Mouse (Mus musculus): ENCODE results near the gene Ajm1. TPM values are rescaled to one million over a fixed set of nuclear protein-coding genes. Genes with fewer than 3 reads are reported as not detected.

The Ajm1 gene
- 13.5 and 18.7 TPM in 2 replicates for polyA plus RNA-seq (2021; fragmentation: Nextera tagmentation)
- long read RNA-seq, experiment 1, full-length matches to known transcripts, result 3 of 16 reads
- long read RNA-seq, experiment 1, partial matches to known transcripts, result 0 of 16 reads
- long read RNA-seq, experiment 1, other reads (novel, unspliced or antisense), result 13 of 16 reads
- long read RNA-seq, experiment 2, full-length matches to known transcripts, result 23 of 80 reads
- long read RNA-seq, experiment 2, partial matches to known transcripts, result 0 of 80 reads
- long read RNA-seq, experiment 2, other reads (novel, unspliced or antisense), result 57 of 80 reads

DNA sequence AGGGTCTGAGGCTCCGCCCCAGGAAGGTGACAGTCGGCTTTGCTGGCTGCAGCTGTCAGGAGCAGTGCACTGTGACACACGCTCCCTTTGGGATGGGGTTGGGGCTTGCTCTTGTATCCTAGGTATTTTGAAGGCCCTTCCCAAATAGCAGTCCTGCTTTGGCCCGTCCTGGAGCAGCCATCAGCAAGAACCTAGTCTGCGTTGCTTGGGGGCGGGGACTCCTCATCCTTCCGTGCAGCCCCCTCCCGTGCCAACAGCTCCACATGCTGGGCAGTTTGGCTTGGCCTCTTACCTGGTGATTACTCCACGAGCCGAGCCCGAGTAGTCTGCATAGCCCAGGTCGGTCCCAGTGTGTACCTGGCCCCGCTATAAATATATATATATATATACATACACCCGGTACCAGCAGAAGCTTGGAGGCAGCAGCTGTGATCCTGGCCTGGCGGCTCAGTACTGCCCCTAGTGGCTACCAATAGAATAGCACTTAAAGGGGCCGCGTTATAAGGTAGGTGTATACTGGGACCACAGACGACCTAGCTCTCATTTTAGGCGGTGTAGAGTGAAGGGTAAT, at the start of gene Ajm1:
TSS of gene Ajm1 (minus strand) at position 464 of the 571 bp plus-strand sequence.

GRCm38 (mm10) chr2:25627811-25628210, 46.3 kb upstream of the Ajm1 start, which contains the start of gene Fcna:
TSS of gene Fcna (minus strand) at chr2:25628030.

DNA sequence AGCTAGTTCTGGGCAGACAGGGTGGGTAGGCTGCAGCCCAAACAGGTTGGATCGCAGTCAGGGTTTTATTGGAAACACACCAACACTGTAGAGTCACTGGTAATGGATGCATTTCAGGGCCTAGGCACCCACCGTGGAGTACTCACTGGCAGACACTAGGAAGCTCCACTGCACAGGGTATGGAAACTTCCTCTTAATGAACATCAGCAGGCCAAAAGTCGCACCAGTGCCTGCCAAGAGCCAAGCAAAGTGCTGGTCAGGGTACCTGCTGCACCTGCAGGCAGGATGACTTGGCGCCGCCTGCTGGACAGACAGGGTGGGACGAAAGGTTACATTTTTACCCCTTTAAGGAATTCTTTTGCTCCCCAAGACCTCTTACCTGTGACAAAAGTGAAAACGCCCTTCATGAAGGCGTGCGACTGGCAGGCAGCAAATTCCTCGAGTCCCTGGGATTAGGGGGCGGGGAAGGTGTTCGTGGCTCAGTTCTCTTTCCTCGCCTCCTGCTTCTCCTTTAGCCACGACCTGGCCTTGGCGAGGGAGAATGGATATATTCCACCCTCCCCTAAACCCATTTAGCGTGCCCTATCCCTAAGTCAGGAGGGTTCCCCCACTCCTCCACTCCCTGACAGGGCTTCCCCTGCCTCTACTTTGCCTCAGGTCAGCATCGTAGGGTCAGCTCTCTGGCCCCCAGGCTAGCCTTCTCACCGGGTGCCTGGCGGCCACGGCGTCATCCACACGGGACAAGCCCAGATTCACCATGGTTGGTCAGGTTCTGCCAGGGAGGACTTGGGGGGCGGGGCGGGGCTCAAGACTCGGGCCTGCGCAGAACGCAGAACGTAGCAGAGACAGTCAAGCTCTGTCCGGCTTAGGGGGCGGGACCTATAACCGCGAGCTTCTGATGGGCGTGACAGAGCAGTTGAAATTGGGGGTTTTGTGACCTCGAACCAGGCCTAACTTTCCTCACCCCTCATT, 40.0 kb upstream of the Ajm1 start, which contains the start of gene Tmem141:
TSS of gene Tmem141 (minus strand) at position 777 of the 972 bp plus-strand sequence.

GRCm38 (mm10) chr2:25617578-25617977, 36.0 kb upstream of the Ajm1 start, which contains the start of gene Ccdc183:
TSS of gene Ccdc183 (minus strand) at chr2:25617678.

GRCm38 (mm10) chr2:25607761-25608622, 26.4 kb upstream of the Ajm1 start, which contains the start of gene Rabl6:
TSS of gene Rabl6 (minus strand) at chr2:25608521.

GRCm38 (mm10) chr2:25574579-25575431, 6.8 kb downstream of the Ajm1 start, which contains the start of the genes Mamdc4 and Phpt1:
TSS of gene Mamdc4 (minus strand) at chr2:25574845.
TSS of gene Phpt1 (minus strand) at chr2:25575224.

GRCm38 (mm10) chr2:25557221-25557963, 24.2 kb downstream of the Ajm1 start, which contains the start of gene Edf1:
TSS of gene Edf1 (plus strand) at chr2:25557847.

DNA sequence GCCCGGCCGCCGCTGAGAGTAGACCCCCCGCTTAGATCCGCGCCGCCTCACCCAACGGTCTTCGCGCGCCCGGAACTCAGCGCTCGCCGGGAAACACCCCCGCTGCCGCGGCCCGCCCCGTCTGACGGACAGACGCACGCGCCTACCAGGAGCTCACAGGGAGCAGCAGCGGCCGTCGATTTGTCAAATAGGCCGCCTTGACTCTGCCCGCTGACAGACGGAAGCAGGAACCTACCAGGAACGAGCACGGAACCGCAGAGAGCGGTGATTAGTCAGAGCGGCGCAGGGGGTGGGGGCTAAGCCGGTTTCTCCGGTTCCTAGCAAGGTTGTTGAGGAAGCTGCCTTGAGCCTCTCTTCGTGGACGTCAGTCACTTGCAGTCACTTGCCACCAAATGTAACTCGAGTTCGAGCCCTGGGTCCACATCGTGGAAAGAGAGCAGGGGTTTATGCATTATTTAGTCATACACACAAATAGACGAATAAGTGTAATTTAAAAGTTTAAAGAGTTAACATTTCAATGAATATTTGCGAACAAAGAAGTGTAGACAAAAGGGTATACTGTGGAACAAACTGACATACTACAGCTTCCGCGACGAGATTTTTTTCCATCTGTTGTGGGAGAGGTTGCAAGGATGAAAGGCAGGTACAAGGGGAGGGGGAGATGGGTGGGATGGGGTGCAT, 34.6 kb downstream of the Ajm1 start, which contains the start of gene Traf2:
TSS of gene Traf2 (minus strand) at position 130 of the 681 bp plus-strand sequence.

Other genes starting within 250 kb of the Ajm1 start
- gene Man1b1, start 249.4 kb downstream of the Ajm1 start, polyA plus RNA-seq (2021; fragmentation: Nextera tagmentation), result 13.0 and 18.8 TPM in 2 replicates
- gene Dpp7, start 225.4 kb downstream of the Ajm1 start, polyA plus RNA-seq (2021; fragmentation: Nextera tagmentation), result 17.5 and 27.1 TPM in 2 replicates
- 26.0 and 26.4 TPM in 2 replicates for gene Uap1l1, start 216.1 kb downstream of the Ajm1 start, polyA plus RNA-seq (2021; fragmentation: Nextera tagmentation)
- 2.3 and 2.4 TPM in 2 replicates for gene Sapcd2, start 209.4 kb downstream of the Ajm1 start, polyA plus RNA-seq (2021; fragmentation: Nextera tagmentation)
- 21.4 and 46.8 TPM in 2 replicates for gene Entpd2, start 185.9 kb downstream of the Ajm1 start, polyA plus RNA-seq (2021; fragmentation: Nextera tagmentation)
- gene Npdc1, start 182.4 kb downstream of the Ajm1 start, polyA plus RNA-seq (2021; fragmentation: Nextera tagmentation), result 292 and 359 TPM in 2 replicates
- gene Fut7, start 158.5 kb downstream of the Ajm1 start, polyA plus RNA-seq (2021; fragmentation: Nextera tagmentation), result 0.06 and 0.20 TPM in 2 replicates
- gene Abca2, start 153.1 kb downstream of the Ajm1 start, polyA plus RNA-seq (2021; fragmentation: Nextera tagmentation), result 33.0 and 34.1 TPM in 2 replicates
- 0.70 and 9.1 TPM in 2 replicates for gene Clic3, start 124.9 kb downstream of the Ajm1 start, polyA plus RNA-seq (2021; fragmentation: Nextera tagmentation)
- gene Paxx, start 120.7 kb downstream of the Ajm1 start, polyA plus RNA-seq (2021; fragmentation: Nextera tagmentation), result 111 and 116 TPM in 2 replicates
- gene Ptgds, start 111.7 kb downstream of the Ajm1 start, polyA plus RNA-seq (2021; fragmentation: Nextera tagmentation), result 2,394 and 5,724 TPM in 2 replicates
- gene Lcn12, start 87.8 kb downstream of the Ajm1 start, polyA plus RNA-seq (2021; fragmentation: Nextera tagmentation), result not detected in 2 replicates
- gene Fbxw5, start 81.0 kb downstream of the Ajm1 start, polyA plus RNA-seq (2021; fragmentation: Nextera tagmentation), result 124 and 134 TPM in 2 replicates
- gene C8g, start 80.0 kb downstream of the Ajm1 start, polyA plus RNA-seq (2021; fragmentation: Nextera tagmentation), result 1.8 and 2.0 TPM in 2 replicates
- gene Traf2, start 34.8 kb downstream of the Ajm1 start, polyA plus RNA-seq (2021; fragmentation: Nextera tagmentation), result 9.9 and 10.3 TPM in 2 replicates
- gene Edf1, start 23.9 kb downstream of the Ajm1 start, polyA plus RNA-seq (2021; fragmentation: Nextera tagmentation), result 801 and 843 TPM in 2 replicates
- 25.8 and 27.1 TPM in 2 replicates for gene Mamdc4, start 6.9 kb downstream of the Ajm1 start, polyA plus RNA-seq (2021; fragmentation: Nextera tagmentation)
- 151 and 165 TPM in 2 replicates for gene Phpt1, start 6.5 kb downstream of the Ajm1 start, polyA plus RNA-seq (2021; fragmentation: Nextera tagmentation)
- gene Rabl6, start 26.8 kb upstream of the Ajm1 start, polyA plus RNA-seq (2021; fragmentation: Nextera tagmentation), result 58.2 and 69.1 TPM in 2 replicates
- 0.83 and 1.1 TPM in 2 replicates for gene Ccdc183, start 35.9 kb upstream of the Ajm1 start, polyA plus RNA-seq (2021; fragmentation: Nextera tagmentation)
- gene Tmem141, start 40.2 kb upstream of the Ajm1 start, polyA plus RNA-seq (2021; fragmentation: Nextera tagmentation), result 44.7 and 48.2 TPM in 2 replicates
- gene Fcna, start 46.3 kb upstream of the Ajm1 start, polyA plus RNA-seq (2021; fragmentation: Nextera tagmentation), result 0.33 and 0.40 TPM in 2 replicates
- not detected in 2 replicates for gene Lcn8, start 71.4 kb upstream of the Ajm1 start, polyA plus RNA-seq (2021; fragmentation: Nextera tagmentation)
- not detected in 2 replicates for gene Lcn5, start 76.2 kb upstream of the Ajm1 start, polyA plus RNA-seq (2021; fragmentation: Nextera tagmentation)
- not detected in 2 replicates for gene Lcn6, start 95.0 kb upstream of the Ajm1 start, polyA plus RNA-seq (2021; fragmentation: Nextera tagmentation)
- not detected in 2 replicates for gene Lcn10, start 101.0 kb upstream of the Ajm1 start, polyA plus RNA-seq (2021; fragmentation: Nextera tagmentation)
- gene Obp2a, start 118.3 kb upstream of the Ajm1 start, polyA plus RNA-seq (2021; fragmentation: Nextera tagmentation), result not detected in 2 replicates
- 212 and 245 TPM in 2 replicates for gene Bmyc, start 125.0 kb upstream of the Ajm1 start, polyA plus RNA-seq (2021; fragmentation: Nextera tagmentation)
- not detected in 2 replicates for gene Obp2b, start 155.3 kb upstream of the Ajm1 start, polyA plus RNA-seq (2021; fragmentation: Nextera tagmentation)
- gene Lcn3, start 183.8 kb upstream of the Ajm1 start, polyA plus RNA-seq (2021; fragmentation: Nextera tagmentation), result not detected in 2 replicates
- gene Lcn11, start 195.3 kb upstream of the Ajm1 start, polyA plus RNA-seq (2021; fragmentation: Nextera tagmentation), result not detected in 2 replicates
- gene Gm13539, start 200.5 kb upstream of the Ajm1 start, polyA plus RNA-seq (2021; fragmentation: Nextera tagmentation), result not detected in 2 replicates
- not detected in 2 replicates for gene Glt6d1, start 234.1 kb upstream of the Ajm1 start, polyA plus RNA-seq (2021; fragmentation: Nextera tagmentation)
- not detected in 2 replicates for gene Lcn9, start 241.4 kb upstream of the Ajm1 start, polyA plus RNA-seq (2021; fragmentation: Nextera tagmentation)

Data from layer of hippocampus, adult 6 months (tissue).